Mouse (Mus musculus) stomach, embryonic 14.5 days (tissue): ENCODE measurements around the gene Gucy2c. TPM values are rescaled to one million over a fixed set of nuclear protein-coding genes. Genes with fewer than 3 reads are reported as not detected.

Source experiments
- ATAC-seq: fragments of 200-750 bp; cut with Nextera tagmentation; 2 replicates; pipeline ENCODE4 v1.8.0; 2017; ENCODE audit warnings: low read depth, moderate TSS enrichment; ENCODE audit not compliant: insufficient number of reproducible peaks, insufficient read depth, low FRiP score
- H3K27ac ChIP-seq: fragments of 300-500 bp; sonication (generic); 2 replicates; pipeline ENCODE4 v1.5.1; 2014; ENCODE audit warnings: mild to moderate bottlenecking, low read length, moderate library complexity, mixed read lengths
- H3K27me3 ChIP-seq: fragments of 300-500 bp; sonication (generic); 2 replicates; pipeline ENCODE4 v1.6.1; 2014; ENCODE audit warnings: low read length, control low read depth, mixed read lengths; ENCODE audit not compliant: control insufficient read depth, insufficient read depth
- H3K36me3 ChIP-seq: fragments of 300-500 bp; sonication (generic); 2 replicates; pipeline ENCODE4 v1.6.1; 2014; ENCODE audit warnings: mild to moderate bottlenecking, control low read depth, low read length, moderate library complexity, mixed read lengths; ENCODE audit not compliant: control insufficient read depth, insufficient read depth
- H3K4me1 ChIP-seq: fragments of 300-500 bp; sonication (generic); 2 replicates; pipeline ENCODE4 v1.6.1; 2014; ENCODE audit warnings: low read length, control low read depth, mixed read lengths; ENCODE audit not compliant: control insufficient read depth, insufficient read depth
- H3K4me2 ChIP-seq: fragments of 300-500 bp; sonication (generic); replicated peaks from 2 replicates; pipeline ENCODE4 v1.6.1; 2014; ENCODE audit warnings: low read depth, low read length, control low read depth
- H3K4me3 ChIP-seq: fragments of 300-500 bp; sonication (generic); 2 replicates; pipeline ENCODE4 v1.5.1; 2014; ENCODE audit warnings: low read depth, low read length, control low read depth
- H3K9ac ChIP-seq: fragments of 300-500 bp; sonication (generic); replicated peaks from 2 replicates; pipeline ENCODE4 v1.6.1; 2014; ENCODE audit warnings: low read depth, mild to moderate bottlenecking, control low read depth, low read length, moderate library complexity, mixed read lengths
- H3K9me3 ChIP-seq: fragments of 300-500 bp; sonication (generic); 2 replicates; pipeline ENCODE4 v1.6.1; 2016; ENCODE audit warnings: low read depth, low read length, control low read depth; ENCODE audit not compliant: control insufficient read depth
- WGBS: fragments of 180-500 bp; shearing (Covaris S2); extraction: QIAGEN DNeasy Blood & Tissue Kit; methylation state at CpG from one replicate; pipeline ENCODE4 v1.1.7; 2014; 5-methylcytosine and 5-hydroxymethylcytosine counted together
- polyA plus RNA-seq: library from polyadenylated mRNA; unstranded; fragments of >200 nt; fragmentation: Nextera tagmentation; extraction: Ambion mirVana; gene quantifications from 2 replicates; pipeline ENCODE4 v1.2.1, GENCODE M21; 2014

The Gucy2c gene
- polyA plus RNA-seq, 1 experiment from 2014 or later = 1.6 TPM

GRCm38 (mm10) chr6:136710408-136710807 is 71.2 kb downstream of the Gucy2c start:
- 85% methylated on average over 5 of the region's 5 CpGs for WGBS
- no peak overlapping the region for H3K9ac ChIP-seq
- no peaks in the 10 kb centered on the region for H3K4me1 ChIP-seq
- ATAC-seq = no peak
- no peaks in the 10 kb centered on the region for H3K36me3 ChIP-seq
- no peak overlapping the region for H3K4me2 ChIP-seq
- no peaks in the 10 kb centered on the region for H3K27me3 ChIP-seq
- H3K27ac ChIP-seq = no peak overlapping the region
- H3K9me3 ChIP-seq = no peaks in the 10 kb centered on the region
- H3K4me3 ChIP-seq = no peak overlapping the region

DNA sequence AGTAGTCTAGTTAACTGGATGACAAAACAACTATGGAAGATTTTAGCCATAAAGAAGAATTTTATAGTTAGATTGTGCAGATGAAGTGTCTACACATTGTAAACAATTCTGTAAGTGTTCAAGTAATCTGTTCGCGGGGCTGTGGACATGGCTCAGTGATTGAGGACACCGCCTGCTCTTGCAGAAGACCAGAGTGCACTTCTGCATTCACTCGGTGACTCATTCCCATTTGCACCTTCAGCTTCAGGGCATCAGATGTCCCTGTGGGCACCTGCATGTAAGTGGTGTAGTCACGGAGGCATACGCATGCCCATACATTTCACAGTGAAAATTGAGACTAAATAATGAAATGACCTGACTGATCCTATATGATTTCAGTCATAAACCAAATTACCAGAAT is 73.0 kb downstream of the Gucy2c start:
- Histone ChIP-seq H3K27ac (no peak overlapping the region), H3K36me3 (no peaks in the 10 kb centered on the region), H3K4me3 (no peak overlapping the region), H3K4me2 (no peak overlapping the region), H3K27me3 (no peaks in the 10 kb centered on the region), H3K9ac (no peak overlapping the region), H3K9me3 (no peaks in the 10 kb centered on the region), H3K4me1 (no peaks in the 10 kb centered on the region)
- 83% methylated on average over 6 of the region's 6 CpGs for WGBS
- no peak for ATAC-seq

GRCm38 (mm10) chr6:136701878-136702277 is 79.7 kb downstream of the Gucy2c start:
- Histone ChIP-seq H3K27ac (no peak overlapping the region), H3K9ac (no peak overlapping the region), H3K4me1 (no peaks in the 10 kb centered on the region), H3K4me2 (no peak overlapping the region), H3K27me3 (no peaks in the 10 kb centered on the region), H3K4me3 (no peak overlapping the region), H3K9me3 (no peaks in the 10 kb centered on the region), H3K36me3 (no peaks in the 10 kb centered on the region)
- WGBS = 72% methylated on average over 3 of the region's 3 CpGs
- no peak for ATAC-seq

- WGBS = 79% methylated on average over 5 of the region's 5 CpGs
- Histone ChIP-seq H3K9ac (no peak overlapping the region), H3K4me3 (no peak overlapping the region), H3K27ac (no peak overlapping the region), H3K36me3 (no peaks in the 10 kb centered on the region), H3K27me3 (no peaks in the 10 kb centered on the region), H3K9me3 (no peaks in the 10 kb centered on the region), H3K4me2 (no peak overlapping the region), H3K4me1 (no peaks in the 10 kb centered on the region)
- ATAC-seq = no peak
Observed at GRCm38 (mm10) chr6:136701185-136701584, 80.4 kb downstream of the Gucy2c start.

GRCm38 (mm10) chr6:136691314-136691713 is 90.3 kb downstream of the Gucy2c start:
- Histone ChIP-seq H3K27ac (no peak overlapping the region), H3K36me3 (no peaks in the 10 kb centered on the region), H3K4me3 (no peak overlapping the region), H3K4me1 (no peaks in the 10 kb centered on the region), H3K4me2 (no peak overlapping the region), H3K9ac (no peak overlapping the region), H3K9me3 (no peaks in the 10 kb centered on the region), H3K27me3 (no peaks in the 10 kb centered on the region)
- ATAC-seq = no peak
- 93% methylated on average over 6 of the region's 6 CpGs for WGBS

GRCm38 (mm10) chr6:136690527-136690926 is 91.0 kb downstream of the Gucy2c start:
- Histone ChIP-seq H3K4me2 (no peak overlapping the region), H3K9ac (no peak overlapping the region), H3K4me3 (no peak overlapping the region), H3K9me3 (no peaks in the 10 kb centered on the region), H3K27ac (no peak overlapping the region), H3K27me3 (no peaks in the 10 kb centered on the region), H3K4me1 (no peaks in the 10 kb centered on the region), H3K36me3 (no peaks in the 10 kb centered on the region)
- ATAC-seq = no peak
- 75% methylated on average over 5 of the region's 5 CpGs for WGBS

DNA sequence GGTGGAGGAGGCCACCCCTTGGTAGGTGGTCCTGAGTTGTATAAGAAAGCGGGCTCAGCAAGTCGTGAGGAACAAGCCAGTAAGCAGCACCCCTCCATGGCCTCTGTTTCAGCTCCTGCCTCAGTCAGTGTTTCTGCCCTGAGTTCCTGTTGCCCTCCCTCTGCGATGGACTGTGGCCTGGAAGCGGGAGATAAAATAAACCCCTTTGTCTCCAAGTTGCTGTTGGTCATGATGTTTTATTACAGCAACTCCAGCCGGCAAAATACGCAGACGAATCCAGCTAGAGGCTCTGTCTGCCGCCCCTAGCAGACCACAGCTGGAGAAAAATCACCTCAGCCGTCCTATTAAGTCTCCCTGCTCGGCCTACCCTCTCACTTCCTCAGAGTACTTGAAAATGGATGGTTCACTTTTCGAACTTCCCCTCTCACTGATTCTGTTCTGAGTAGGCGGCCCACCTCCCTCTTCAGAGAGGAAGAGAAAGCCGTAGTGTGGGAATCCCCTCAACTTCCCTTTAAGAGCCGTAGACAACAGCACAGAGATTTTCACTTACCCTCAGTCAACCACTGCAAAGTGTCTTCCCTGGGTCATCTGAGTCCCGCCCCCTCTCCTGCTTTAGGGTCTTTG is 91.7 kb downstream of the Gucy2c start:
- 42% methylated on average over 15 of the region's 15 CpGs for whole genome bisulfite sequencing

GRCm38 (mm10) chr6:136685433-136685832 is 96.1 kb downstream of the Gucy2c start:
- H3K9me3 ChIP-seq = no peaks in the 10 kb centered on the region
- H3K27me3 ChIP-seq = no peaks in the 10 kb centered on the region
- no peak for ATAC-seq
- no peaks in the 10 kb centered on the region for H3K36me3 ChIP-seq
- WGBS = 74% methylated on average over 5 of the region's 5 CpGs
- H3K9ac ChIP-seq = no peak overlapping the region
- no peaks in the 10 kb centered on the region for H3K4me1 ChIP-seq
- H3K4me2 ChIP-seq = no peak overlapping the region
- no peak overlapping the region for H3K4me3 ChIP-seq
- H3K27ac ChIP-seq = no peak overlapping the region

More for the DNA sequence above, 91.7 kb downstream of the Gucy2c start:
- no peak for ATAC-seq
- Histone ChIP-seq H3K27ac (peak overlapping the region; percentile 21; the same call in 1 of the 2 replicates), H3K4me3 (no peak overlapping the region), H3K36me3 (no peaks in the 10 kb centered on the region), H3K27me3 (no peaks in the 10 kb centered on the region), H3K9me3 (no peaks in the 10 kb centered on the region), H3K9ac (no peak overlapping the region), H3K4me2 (no peak overlapping the region), H3K4me1 (no peaks in the 10 kb centered on the region)
